Mouse (Mus musculus) right cerebral cortex, adult 18-20 months (tissue): ENCODE results near the gene Tent5c.

Experiments used
- DNase-seq: peaks from one replicate; pipeline ENCODE4 v3.0.0; 2022; ENCODE audit warnings: mixed read lengths

Tent5c gene

DNA sequence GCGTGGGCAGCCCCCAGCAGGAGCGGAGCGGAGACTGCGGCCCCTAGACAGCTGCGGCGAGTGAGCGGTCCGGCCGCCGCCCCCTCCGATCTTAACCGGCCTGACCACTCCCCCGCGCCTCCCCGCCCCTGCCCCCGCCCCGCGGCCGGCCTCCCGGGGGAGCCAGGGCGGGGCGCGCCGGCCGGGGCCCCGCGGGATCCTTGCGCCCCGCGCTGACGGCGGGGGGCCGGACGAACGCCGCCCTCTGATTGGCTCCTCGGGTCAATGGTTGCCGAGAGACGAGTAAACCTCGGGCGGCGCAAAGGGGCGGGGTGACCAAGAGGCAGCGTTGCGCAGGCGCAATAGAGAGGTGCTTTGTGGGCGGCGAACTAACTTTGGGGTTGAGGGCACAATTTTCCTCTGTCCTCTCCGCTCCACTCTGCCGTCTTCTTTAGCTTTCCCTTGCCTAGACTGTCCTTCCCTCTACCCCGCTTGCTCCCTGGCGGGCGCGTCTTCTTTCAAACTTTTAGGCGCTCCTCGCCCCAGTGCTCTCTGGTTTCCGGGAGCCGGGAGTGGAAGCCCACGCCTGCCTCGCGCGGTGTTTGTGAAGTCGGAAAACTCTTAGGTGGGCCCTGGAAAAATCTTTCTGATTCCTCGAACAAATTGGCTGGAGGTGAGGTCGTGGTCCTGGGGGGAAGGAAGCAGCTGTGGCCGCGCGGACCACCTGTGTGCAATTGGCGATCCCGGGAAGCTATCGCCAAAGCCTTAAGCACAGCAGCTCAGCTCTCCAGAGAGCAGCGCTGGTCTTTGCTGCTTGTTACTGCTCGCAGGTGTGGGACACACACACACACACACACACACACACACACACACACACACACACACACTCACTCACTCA lies at the start of gene Tent5c:
TSS of gene Tent5c (minus strand) at position 192 of the 877 bp plus-strand sequence.
- peak; percentile 90 for DNase-seq

DNA sequence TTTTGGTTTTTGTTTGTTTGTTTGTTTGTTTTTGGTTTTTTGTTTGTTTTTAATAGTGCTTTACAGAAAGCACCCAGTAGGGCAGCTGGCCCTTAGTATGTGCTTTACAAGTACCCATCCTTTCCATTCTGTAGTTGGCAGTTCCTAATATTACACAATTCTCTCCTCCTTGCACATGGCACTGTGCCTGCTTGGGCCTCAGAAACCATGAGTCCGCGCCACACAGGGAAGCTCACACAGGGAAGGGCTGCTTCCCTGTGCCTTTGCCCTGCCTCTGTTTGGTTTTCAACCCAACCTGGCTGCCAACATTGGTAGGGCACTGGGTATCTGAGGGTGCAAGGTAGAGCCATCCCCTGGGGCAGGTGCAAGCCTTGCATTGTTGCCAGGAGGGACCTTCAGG lies 47.6 kb upstream of the Tent5c start:
- no peak for DNase-seq

DNA sequence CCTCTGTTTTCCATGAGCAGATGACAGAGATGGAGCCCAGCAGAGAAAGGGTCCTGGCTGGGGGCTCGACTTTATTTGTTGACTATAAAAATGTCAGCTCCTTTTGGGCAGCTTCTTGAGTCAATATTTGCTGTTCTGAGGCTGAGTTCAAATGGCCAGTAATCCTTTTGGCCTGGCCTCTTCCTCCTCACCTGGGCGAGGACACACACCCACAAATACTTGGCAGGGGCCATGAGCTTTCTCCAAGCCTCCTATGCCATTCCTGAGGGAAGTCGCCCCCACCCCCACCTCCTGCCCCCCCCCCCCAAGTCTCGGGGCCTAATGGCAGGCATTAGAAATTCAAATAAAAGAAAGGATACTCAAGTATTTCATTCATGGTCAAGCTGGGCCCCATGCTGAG lies 46.8 kb upstream of the Tent5c start:
- no peak for DNase-seq

DNA sequence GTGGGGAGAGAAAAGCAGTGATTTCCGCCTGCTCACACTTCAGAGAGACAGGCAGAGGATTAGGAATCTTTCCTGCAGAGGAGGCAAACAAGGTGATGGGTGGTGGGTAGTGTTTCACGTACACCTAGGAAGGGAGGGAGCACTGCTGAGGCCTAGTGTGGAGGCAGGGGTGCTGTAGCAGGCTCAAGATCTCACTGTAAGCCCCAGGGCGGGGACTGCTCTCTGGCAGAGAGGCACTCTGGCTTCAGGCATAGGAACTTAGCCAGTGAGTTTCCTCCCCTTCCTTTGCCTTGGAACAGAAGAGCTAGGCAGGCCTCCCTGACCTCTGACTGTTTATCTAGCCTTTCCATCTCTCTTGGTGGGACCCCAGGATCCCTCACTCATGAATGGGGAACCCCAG lies 46.2 kb upstream of the Tent5c start:
- DNase-seq, result no peak

DNA sequence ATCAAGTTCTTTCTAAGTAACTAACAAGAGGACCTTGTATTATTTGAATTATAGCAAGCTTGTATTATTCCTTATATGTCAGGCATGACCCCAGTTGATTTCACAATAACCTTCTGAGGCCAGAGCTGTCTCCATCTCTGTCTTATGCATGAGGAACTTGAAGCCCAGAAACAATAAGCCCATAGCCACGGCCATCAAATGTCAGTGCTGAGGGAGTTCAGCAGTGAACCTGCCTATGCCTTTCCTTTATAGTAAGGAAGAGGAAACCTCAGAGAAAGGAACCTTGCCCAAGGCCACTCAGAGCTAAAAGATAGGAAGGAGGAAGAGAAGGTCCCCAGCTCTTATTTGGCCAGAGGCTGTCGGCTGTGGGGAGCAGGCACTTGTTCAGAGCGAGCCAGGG lies 45.3 kb upstream of the Tent5c start:
- no peak for DNase-seq

DNA sequence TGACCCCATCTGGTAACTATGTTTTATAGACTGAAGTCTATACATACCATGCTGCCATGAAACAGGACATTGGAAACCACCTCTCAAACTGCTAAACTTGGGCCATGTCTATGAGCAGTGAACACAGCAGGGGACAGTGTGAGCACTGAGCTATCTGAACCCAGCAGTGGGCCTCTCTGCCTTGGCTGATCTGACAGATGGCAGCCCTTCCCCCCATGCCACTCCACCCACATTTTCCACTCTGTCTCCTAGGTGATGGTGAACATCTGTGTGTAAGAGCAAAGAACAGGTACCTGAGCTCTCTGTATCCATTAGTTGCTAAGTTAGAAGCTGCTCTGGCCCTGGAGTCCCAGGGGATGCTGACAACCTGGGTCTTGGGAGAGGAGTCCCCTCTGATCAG lies 44.3 kb upstream of the Tent5c start:
- no peak for DNase-seq

DNA sequence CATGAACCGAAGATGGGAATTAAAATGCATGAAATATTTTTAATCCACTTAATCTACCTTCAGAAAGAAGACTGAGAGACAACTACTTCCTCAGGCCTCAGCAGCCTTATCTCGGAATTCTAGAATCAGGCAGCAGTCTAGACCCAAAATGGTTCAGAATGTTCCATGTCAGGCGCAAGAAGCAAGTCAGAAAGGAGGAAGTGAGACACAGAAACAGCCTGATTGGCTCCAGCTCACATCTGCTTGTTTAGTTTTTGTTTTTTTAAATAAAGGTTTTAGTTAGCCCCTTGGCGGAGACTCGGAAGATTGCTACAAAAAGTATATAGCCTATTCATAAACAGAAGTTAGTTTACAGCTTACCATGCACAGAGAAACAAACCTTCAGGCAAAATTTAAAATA lies 41.8 kb upstream of the Tent5c start:
- no peak for DNase-seq

DNA sequence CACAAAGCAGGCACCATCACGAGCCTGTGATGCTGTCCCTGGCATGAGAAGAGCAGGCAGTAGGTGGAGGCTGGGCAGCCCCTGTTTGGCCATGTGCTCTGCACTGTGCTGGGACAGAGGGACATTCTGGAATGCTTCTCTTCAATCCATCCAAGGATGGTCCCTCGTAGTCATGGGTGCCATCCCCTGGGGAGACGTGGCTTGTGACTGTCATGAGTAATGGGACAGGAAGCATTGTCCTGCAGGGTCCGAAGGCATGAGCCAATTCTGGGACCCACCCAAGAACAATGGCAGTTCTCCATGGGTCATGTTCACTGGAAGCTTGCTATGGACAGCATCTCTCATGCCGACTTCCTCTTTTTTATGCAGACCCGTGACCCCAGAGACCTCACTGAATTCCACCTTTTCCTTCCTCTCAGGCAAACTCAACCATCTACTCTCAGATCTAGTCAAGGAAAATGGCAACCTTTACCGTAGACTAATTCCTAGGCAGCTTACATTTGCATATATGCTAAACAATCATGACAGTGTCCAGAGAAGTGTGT lies 41.2 kb upstream of the Tent5c start:
- DNase-seq, result no peak

DNA sequence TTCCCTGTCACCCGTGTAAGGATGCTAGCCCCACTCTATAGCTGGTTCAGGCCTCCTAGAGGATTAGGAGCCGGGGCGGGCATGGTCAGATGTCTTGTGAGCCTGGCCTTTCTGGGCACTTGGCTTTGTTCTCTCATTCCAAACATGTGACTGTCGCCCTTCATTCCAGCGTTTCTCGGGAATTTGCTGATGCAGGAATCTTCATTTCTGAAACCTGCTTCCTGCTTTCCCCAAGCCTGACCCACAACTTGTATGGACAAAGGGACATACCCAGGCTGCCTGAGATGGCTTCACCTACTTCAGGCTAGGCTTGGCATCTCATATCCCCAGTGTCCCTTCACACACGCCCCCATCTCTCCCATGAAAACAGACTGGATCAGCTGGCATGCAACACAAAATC lies 33.5 kb upstream of the Tent5c start:
- peak; percentile 13 for DNase-seq

DNA sequence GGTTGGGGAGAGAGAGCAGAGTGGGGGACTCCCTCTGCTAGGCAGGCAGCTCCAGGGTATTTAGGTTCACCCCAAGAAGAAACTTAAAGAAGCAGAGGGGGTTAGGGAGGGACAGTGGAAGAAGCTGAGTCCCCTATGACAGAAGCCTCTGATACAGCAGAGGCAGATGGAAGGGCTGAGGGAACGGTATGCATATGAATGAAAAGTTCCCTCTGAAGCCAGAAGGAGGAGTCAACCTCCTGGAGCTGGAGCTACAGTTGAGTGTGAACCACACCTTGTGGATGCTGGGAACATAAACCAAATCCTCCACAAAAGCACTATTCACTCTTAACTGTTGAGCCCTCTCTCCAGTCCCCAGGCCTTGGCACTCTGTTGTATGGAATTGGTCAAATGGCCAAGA lies 32.5 kb upstream of the Tent5c start:
- DNase-seq, result no peak

DNA sequence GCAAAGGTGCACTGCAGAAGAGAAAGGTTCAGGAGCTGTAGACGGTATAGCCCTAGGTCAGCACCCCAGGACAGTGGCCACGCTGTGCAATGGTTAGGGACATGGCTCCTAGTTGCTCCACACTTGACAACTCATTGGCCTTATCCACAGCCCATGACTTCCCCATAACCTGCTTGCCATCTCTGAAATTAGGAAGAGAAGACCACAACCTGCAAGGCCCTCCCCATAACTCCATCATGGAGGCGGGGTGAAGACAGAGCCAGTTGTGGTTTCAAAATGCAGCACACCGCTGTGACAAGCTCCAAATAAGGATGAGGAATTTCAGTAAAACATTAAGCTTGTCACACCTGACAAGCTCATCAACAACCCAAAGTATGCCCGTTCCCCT lies 26.6 kb upstream of the Tent5c start:
- DNase-seq, result no peak

DNA sequence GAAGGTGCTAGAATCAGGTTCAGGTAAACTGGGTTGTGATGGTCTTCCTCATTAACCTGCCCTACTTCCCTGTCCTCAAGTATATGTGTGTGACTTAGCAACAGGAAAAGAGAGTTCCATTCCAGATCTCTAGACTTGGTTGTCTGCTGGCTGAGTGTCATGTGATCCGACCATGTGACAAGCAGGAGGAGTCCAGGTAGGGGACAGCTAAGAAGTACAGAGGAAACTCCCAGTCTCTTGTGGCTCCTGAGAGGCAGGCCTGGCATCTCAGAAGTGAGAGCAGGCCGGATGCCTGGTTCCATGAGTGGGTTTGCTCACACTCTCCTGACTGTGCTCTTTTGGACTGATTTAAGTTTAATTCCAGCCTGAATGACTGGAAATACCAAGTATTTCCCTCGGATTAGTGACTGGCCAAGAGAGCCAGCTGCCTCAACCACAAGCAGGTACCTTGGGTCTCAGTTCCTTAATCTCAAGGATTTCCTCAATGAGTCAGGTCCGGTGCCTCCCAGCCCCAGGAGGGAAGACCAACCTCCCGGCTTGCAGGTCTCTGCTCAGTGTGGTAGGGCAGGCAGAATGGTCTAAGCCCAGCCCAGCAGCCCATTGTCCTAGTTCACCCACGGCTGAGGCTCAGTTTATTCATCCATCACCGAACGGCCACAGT lies 26.1 kb upstream of the Tent5c start:
- DNase-seq, result no peak

DNA sequence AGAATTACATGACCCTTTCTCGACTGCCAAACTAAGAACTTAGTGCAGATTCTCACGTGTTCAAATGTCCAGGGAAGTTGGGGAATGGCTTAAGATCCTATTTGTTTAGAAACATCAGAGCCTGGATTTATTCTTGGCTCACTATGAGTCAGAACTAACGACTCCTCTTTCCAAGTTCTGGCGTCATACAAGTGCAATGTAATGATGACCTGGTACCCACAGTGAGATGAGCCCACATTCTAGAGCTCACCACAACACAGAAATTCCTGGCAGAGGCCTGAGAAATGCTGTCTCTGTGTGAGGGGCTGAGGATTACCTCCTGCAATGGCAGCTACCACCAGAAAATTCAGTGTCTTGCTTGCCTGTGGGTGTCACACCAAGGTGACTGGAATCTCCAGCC lies 18.1 kb upstream of the Tent5c start:
- no peak for DNase-seq

DNA sequence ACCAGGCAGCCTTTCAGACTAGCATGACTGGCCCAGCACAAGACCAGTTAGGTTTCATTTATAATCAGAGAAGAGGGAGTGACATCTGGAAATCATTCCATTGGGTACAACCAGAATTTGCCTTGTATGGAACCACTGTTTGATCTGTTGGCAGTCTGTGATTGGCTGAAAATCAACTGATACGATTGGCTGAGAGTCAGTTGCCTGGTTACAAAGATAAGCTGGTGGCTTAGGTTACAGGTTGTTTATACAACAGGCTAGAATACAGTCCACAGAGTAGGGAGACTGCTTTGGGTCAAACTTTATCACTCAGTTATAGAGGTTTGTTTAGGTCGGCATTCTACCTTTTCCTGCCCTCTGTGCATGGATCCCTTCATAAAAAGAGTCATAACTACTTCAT lies 17.6 kb upstream of the Tent5c start:
- no peak for DNase-seq

DNA sequence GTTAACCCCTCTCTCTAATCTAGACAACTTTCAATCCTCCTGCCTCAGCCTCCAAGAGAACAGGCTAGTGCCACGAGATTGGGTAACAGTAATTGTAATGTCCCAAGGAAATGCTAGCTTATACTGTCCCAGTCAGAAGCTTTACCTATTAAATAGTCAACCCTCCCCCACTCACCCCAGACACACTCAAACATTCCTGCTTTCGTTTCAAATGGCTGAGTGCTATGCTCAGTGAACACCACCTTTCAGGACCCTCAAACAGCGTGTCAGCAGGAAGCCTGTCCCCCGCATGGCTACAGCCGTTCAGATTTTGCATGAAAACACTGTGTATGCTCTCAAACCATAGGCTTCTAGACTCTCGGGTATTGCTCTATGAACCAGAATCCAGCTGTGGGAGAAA lies 14.8 kb upstream of the Tent5c start:
- no peak for DNase-seq

DNA sequence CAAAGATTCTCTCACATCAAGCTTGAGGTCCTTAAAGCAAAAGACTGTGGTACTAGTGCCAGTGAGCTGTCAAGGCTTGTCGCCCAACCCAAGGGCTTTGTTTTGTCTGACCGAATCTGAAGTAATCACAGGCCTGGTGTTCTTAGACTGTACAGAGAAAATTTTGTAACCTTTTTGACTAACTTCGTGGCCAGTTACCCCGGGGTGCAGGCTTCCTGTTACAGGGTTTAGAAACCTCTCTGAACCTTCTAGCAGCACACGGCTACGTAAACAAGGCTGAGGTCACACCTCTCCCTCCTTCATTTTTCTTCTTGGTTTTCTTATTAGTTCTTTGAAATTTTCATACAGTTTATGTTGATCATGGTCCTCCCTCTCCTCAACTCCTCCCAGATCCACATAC lies 13.4 kb upstream of the Tent5c start:
- DNase-seq, result no peak

DNA sequence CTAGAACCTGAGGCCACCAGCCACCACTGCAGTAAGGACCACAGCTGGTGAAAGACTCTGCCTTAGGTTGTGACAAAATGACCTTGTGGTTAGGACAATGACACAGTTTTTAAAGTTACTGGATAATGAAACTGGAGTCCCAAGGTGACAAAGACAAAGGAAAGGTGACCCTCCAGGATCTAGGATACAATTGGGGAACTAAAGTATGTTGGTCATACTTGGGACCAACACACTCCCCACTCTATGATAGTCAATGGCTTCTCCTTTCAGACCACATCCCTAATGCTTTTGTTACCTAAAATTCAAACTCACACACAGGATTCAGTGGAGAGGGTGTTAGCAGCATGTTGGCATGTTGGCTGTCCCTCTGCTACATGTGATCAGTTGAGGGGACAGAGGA lies 12.8 kb upstream of the Tent5c start:
- no peak for DNase-seq

DNA sequence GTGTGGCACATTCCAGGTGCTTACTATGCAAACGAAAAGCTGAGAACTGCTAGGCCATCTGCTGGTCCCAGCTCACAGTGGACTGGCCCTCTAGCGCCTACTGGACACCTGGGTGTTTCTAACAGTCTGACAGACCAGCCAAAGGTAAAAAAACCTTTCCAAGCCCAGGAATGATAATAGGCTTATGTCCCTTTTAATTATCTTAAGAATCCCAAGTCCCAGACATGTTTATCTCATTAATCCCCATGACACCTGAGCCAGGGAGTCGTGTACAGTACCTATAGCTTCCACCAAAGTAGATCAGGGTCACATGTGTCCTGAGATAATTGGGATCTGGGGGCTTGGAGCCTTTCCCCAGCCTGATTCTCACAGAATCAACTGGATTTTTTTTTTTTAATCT lies 7.0 kb upstream of the Tent5c start:
- DNase-seq, result no peak

DNA sequence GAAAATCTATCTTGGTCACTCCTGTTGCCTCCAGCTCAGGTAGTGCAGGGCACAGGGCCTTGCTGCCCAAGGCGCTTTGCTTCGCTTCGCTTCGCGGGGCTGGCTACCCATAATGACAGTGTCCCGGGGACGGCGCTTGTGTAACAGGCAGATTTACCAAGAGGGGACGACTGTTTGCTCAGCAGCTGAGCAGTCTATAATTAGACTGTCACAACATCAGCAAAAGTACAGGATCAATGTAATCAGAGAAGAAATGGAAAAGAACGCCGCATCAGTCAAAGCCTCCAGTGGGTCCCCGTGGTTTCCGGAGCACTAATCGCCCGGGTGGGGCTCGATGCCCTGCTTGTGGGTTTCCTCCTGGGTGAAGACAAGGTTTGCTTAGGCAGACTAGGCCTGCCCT lies 6.3 kb upstream of the Tent5c start:
- peak; percentile 7 for DNase-seq

DNA sequence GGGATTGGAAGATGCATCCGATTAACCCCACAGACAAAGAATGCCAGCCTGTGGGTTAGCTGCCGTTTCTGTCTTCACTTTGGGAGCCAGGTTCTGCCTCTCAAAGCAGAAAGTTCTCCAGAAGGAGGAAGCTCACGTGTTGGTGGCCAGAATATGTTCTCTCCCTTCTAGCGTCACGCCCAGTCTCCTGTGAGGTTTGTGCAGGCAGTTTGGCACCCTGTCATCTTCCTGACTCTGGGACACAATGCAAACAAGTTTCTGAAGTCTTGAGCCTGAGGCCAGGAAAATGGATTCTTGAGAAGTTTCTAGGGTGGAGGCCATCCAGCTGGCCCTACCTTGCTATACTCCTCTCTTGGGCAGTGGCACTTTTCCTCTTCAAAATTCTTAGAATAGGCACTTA lies 5.8 kb upstream of the Tent5c start:
- DNase-seq, result no peak

DNA sequence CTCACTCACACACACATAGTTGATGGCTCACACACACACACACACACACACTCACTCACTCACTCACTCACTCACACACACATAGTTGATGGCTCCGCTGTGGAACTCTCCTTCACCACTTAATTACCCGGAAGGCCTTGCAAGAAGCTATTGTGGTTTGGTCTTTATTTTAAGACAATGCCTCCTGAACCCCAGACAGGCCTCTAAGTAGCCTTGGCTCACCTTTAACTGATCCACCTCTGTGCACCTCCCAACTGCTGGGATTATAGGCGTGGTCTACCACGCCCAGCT lies 831 bp upstream of the Tent5c start:
- DNase-seq, result no peak

DNA sequence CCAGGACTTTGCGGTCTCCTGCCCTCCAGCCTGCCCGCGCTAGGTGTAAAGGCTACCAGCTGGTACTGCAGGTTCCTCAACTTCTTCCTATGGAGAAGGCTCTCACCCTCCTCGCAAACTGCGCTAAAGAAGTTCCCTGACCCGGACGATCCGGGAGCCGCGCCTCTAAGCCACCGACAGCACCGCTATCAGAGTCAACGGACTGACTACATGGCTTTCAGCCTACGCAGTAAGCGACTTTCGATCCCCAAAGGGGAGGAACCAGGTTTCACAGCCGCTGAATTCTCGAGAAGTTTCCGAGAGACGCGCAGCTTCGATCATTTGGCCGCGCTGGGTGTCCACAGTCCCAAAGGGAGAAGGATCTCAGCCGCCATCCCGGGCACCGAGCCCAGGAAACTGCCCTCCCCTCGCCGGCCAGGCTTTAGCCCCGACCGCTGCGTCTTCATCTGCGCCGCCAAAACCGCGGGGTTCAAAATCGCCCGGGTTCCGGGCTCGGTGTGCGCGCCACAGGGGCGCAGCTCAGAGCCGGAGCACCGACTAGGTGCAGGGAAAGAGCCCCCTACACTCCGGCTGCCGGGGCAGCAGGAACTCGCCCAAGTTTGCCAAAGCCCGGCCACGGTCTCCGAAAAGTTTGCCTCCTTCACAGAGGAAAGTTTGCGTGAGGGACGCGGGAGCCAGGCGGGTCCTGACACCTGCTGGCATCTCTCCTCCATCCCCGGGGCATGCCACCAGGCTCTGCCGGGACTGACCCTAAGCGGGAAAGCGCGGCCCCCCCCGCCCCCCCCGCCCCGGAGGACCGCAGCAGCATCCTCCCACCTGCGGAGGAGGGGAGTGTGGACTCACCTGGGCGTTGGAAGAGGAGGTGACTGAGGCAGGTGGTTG lies 632 bp downstream of the Tent5c start:
- peak; percentile 20 for DNase-seq

DNA sequence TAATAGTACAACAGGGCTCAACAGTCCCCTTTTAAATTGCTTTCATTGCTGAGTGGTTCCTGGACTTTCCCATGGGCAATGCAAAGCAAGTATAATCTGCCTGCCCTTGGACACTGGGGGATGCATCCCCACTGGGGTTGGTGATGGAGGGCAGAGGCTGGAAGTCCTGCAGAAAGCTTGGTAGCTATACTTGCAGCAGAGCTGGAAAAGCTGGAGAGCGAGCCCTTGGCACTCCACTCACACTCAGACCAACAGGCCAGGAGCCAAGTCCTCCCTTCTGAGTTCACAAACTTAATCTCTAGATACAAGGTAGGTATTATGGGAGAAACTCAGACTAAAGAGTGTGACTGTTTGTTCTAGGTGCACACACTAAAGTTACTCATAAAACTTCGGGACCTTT lies 2.1 kb downstream of the Tent5c start:
- DNase-seq, result no peak
